In genomic region chr10:80341026-80341425, GRCm38 (mm10) we compare ENCODE assay signal across 17 mouse cellular contexts. TPM values are rescaled to one million over a fixed set of nuclear protein-coding genes. Genes with fewer than 3 reads are reported as not detected.
DNase-seq lines count a peak whose midpoint lies in the region; ATAC-seq and TF ChIP-seq lines count a peak whose summit lies in the region.
"Had no signal": no experiment of that assay in that cellular context is flagged by ENCODE, and none has a peak within 500 bp of the region (broad histone marks: within the 10 kb centered on the region; RNA-seq: fewer than 3 reads in every experiment).

No protein-coding gene starts in this region.

- H3K9me3 ChIP-seq in forebrain, embryonic 12.5 days, result no peaks in the 10 kb centered on the region
- no peaks in the 10 kb centered on the region for H3K9me3 ChIP-seq in forebrain, postnatal 0 days (ENCODE audit: low read length)
- no peaks in the 10 kb centered on the region for H3K9me3 ChIP-seq in midbrain, embryonic 11.5 days (ENCODE audit: control insufficient read depth, low read length)
- H3K9me3 ChIP-seq in midbrain, postnatal 0 days (ENCODE audit: low read length), result no peaks in the 10 kb centered on the region
- H3K9me3 ChIP-seq in neural tube, embryonic 15.5 days (replicated peaks), result no peaks in the 10 kb centered on the region
- H3K9me3 ChIP-seq: embryonic facial prominence, embryonic 12.5 days; kidney, embryonic 15.5 days; limb, embryonic 12.5 days; midbrain, embryonic 15.5 days had no signal

- no peak overlapping the region for H3K4me2 ChIP-seq in forebrain, embryonic 12.5 days
- H3K4me2 ChIP-seq in forebrain, postnatal 0 days (ENCODE audit: low read depth), result no peak overlapping the region
- no peak overlapping the region for H3K4me2 ChIP-seq in midbrain, embryonic 11.5 days
- no peak overlapping the region for H3K4me2 ChIP-seq in midbrain, postnatal 0 days (ENCODE audit: low read depth, low read length, poor library complexity, severe bottlenecking)
- H3K4me2 ChIP-seq in neural tube, embryonic 15.5 days, result no peak overlapping the region

- TF ChIP-seq CTCF in forebrain, postnatal 0 days (IDR thresholded peaks at IDR 0.05; ENCODE audit: low read depth), result no peak
- no peak for TF ChIP-seq CTCF in midbrain, postnatal 0 days (IDR thresholded peaks at IDR 0.05)

- ATAC-seq in forebrain, embryonic 12.5 days (ENCODE audit: low FRiP score), result no peak
- ATAC-seq in forebrain, postnatal 0 days, result no peak
- no peak for ATAC-seq in midbrain, embryonic 11.5 days (ENCODE audit: low FRiP score)
- ATAC-seq in midbrain, postnatal 0 days (ENCODE audit: low FRiP score), result no peak
- ATAC-seq in neural tube, embryonic 15.5 days (ENCODE audit: low FRiP score), result no peak
- ATAC-seq: midbrain, embryonic 15.5 days had no signal

- no peak overlapping the region for H3K9ac ChIP-seq in forebrain, embryonic 12.5 days
- no peak overlapping the region for H3K9ac ChIP-seq in forebrain, postnatal 0 days
- H3K9ac ChIP-seq in midbrain, embryonic 11.5 days (ENCODE audit: low read length), result no peak overlapping the region
- H3K9ac ChIP-seq in midbrain, postnatal 0 days (replicated peaks; ENCODE audit: low read length, poor library complexity, severe bottlenecking), result no peak overlapping the region
- no peak overlapping the region for H3K9ac ChIP-seq in neural tube, embryonic 15.5 days (replicated peaks)
- H3K9ac ChIP-seq: embryonic facial prominence, embryonic 12.5 days; kidney, embryonic 15.5 days; limb, embryonic 12.5 days; midbrain, embryonic 15.5 days had no signal

- no peak for DNase-seq in forebrain, postnatal 0 days
- peak; percentile 10 for DNase-seq in kidney, adult 18-20 months
- DNase-seq in kidney, postnatal 25 days, result no peak
- DNase-seq in midbrain, embryonic 11.5 days (ENCODE audit: low spot score, missing footprints), result peak; percentile 88
- DNase-seq in midbrain, postnatal 0 days (ENCODE audit: low spot score), result no peak
- DNase-seq in layer of hippocampus, adult 9-11 months, result no peak
- DNase-seq: cerebellum, adult 9-10 months; gastrocnemius, postnatal 10 days; heart, adult 2 months; lung, adult 2 months; thymus, postnatal 14 days had no signal

- peaks cover 77% of the 10 kb centered on the region for H3K27me3 ChIP-seq in forebrain, embryonic 12.5 days
- H3K27me3 ChIP-seq in forebrain, postnatal 0 days (ENCODE audit: insufficient read depth, low read length), result peaks cover 57% of the 10 kb centered on the region
- peaks cover 59% of the 10 kb centered on the region for H3K27me3 ChIP-seq in midbrain, embryonic 11.5 days (ENCODE audit: control insufficient read depth, insufficient read depth, low read length)
- peaks cover 55% of the 10 kb centered on the region for H3K27me3 ChIP-seq in midbrain, postnatal 0 days (ENCODE audit: insufficient read depth, low read length)
- peaks cover 65% of the 10 kb centered on the region for H3K27me3 ChIP-seq in neural tube, embryonic 15.5 days (replicated peaks)

- no peak overlapping the region for H3K27ac ChIP-seq in forebrain, embryonic 12.5 days
- H3K27ac ChIP-seq in forebrain, postnatal 0 days (ENCODE audit: low read depth, low read length), result no peak overlapping the region
- no peak overlapping the region for H3K27ac ChIP-seq in midbrain, embryonic 11.5 days (ENCODE audit: low read depth, low read length)
- no peak overlapping the region for H3K27ac ChIP-seq in midbrain, postnatal 0 days (ENCODE audit: low read depth, low read length)
- H3K27ac ChIP-seq in neural tube, embryonic 15.5 days (replicated peaks), result no peak overlapping the region
- H3K27ac ChIP-seq: embryonic facial prominence, embryonic 12.5 days; heart, adult 2 months; kidney, embryonic 15.5 days; limb, embryonic 12.5 days; midbrain, embryonic 15.5 days had no signal

- peaks cover 30% of the 10 kb centered on the region for H3K4me1 ChIP-seq in forebrain, embryonic 12.5 days
- peaks cover 7% of the 10 kb centered on the region; the same call in 1 of the 2 replicates for H3K4me1 ChIP-seq in forebrain, postnatal 0 days (ENCODE audit: insufficient read depth)
- H3K4me1 ChIP-seq in midbrain, embryonic 11.5 days (ENCODE audit: control insufficient read depth, insufficient read depth, low read length), result peaks cover 19% of the 10 kb centered on the region
- H3K4me1 ChIP-seq in midbrain, postnatal 0 days (ENCODE audit: insufficient read depth, low read length), result 0 out of 2 replicates have a peak, but pooled peaks cover 2% of the 10 kb centered on the region
- peaks cover 24% of the 10 kb centered on the region for H3K4me1 ChIP-seq in neural tube, embryonic 15.5 days

- H3K4me3 ChIP-seq in forebrain, embryonic 12.5 days (replicated peaks), result 0 out of 2 replicates have a peak overlapping the region, but pooled peaks have one; percentile 38
- H3K4me3 ChIP-seq in forebrain, postnatal 0 days (ENCODE audit: low read depth, low read length), result no peak overlapping the region
- H3K4me3 ChIP-seq in midbrain, embryonic 11.5 days (ENCODE audit: low read depth, low read length), result no peak overlapping the region; the same call in 1 of the 2 replicates
- H3K4me3 ChIP-seq in midbrain, postnatal 0 days (ENCODE audit: low read depth, low read length), result no peak overlapping the region
- 0 out of 2 replicates have a peak overlapping the region, but pooled peaks have one; percentile 4 for H3K4me3 ChIP-seq in neural tube, embryonic 15.5 days (replicated peaks)

- H3K36me3 ChIP-seq in forebrain, embryonic 12.5 days (replicated peaks), result no peaks in the 10 kb centered on the region
- no peaks in the 10 kb centered on the region for H3K36me3 ChIP-seq in forebrain, postnatal 0 days (ENCODE audit: insufficient read depth)
- H3K36me3 ChIP-seq in midbrain, embryonic 11.5 days (ENCODE audit: control insufficient read depth, insufficient read depth, low read length), result no peaks in the 10 kb centered on the region
- no peaks in the 10 kb centered on the region for H3K36me3 ChIP-seq in midbrain, postnatal 0 days (ENCODE audit: insufficient read depth, low read length)
- H3K36me3 ChIP-seq in neural tube, embryonic 15.5 days, result no peaks in the 10 kb centered on the region
- H3K36me3 ChIP-seq: embryonic facial prominence, embryonic 12.5 days; kidney, embryonic 15.5 days; limb, embryonic 12.5 days; midbrain, embryonic 15.5 days had no signal

- 9% methylated on average over 21 of the region's 21 CpGs for WGBS in forebrain, embryonic 12.5 days
- 16% methylated on average over 21 of the region's 21 CpGs for WGBS in forebrain, postnatal 0 days
- WGBS in midbrain, embryonic 11.5 days, result 10% methylated on average over 21 of the region's 21 CpGs
- WGBS in midbrain, postnatal 0 days, result 11% methylated on average over 21 of the region's 21 CpGs
- WGBS in neural tube, embryonic 15.5 days, result 17% methylated on average over 21 of the region's 21 CpGs

RNA-seq across cellular contexts. Expression of gene Adamtsl5, which starts 7.2 kb away (rescaled TPM):
- 0.17 and 0.55 TPM in 2 replicates for polyA plus RNA-seq in forebrain, embryonic 12.5 days (2016; fragmentation: Nextera tagmentation; extraction: Ambion mirVana)
- 0.31 and 0.33 TPM in 2 replicates for total RNA-seq in forebrain, postnatal 0 days (2014; rRNA removed)
- polyA plus RNA-seq in forebrain, postnatal 0 days (2015; fragmentation: Nextera tagmentation; extraction: Ambion mirVana), result 0.70 and 0.81 TPM in 2 replicates
- 0.11 and 0.31 TPM in 2 replicates for polyA plus RNA-seq in midbrain, embryonic 11.5 days (2014; fragmentation: Nextera tagmentation; extraction: Ambion mirVana)
- 0.71 and 0.77 TPM in 2 replicates for total RNA-seq in midbrain, postnatal 0 days (2014; rRNA removed)
- polyA plus RNA-seq in midbrain, postnatal 0 days (2015; fragmentation: Nextera tagmentation; extraction: Ambion mirVana), result 0.62 and 0.71 TPM in 2 replicates
- polyA plus RNA-seq in neural tube, embryonic 15.5 days (2015; fragmentation: Nextera tagmentation; extraction: Ambion mirVana), result 1.6 and 3.6 TPM in 2 replicates

RNA-seq across cellular contexts. Expression of gene Reep6, which starts 11.3 kb away (rescaled TPM):
- 4.1 and 4.4 TPM in 2 replicates for polyA plus RNA-seq in forebrain, embryonic 12.5 days (2016; fragmentation: Nextera tagmentation; extraction: Ambion mirVana)
- 1.8 and 2.7 TPM in 2 replicates for total RNA-seq in forebrain, postnatal 0 days (2014; rRNA removed)
- polyA plus RNA-seq in forebrain, postnatal 0 days (2015; fragmentation: Nextera tagmentation; extraction: Ambion mirVana), result 5.1 and 6.4 TPM in 2 replicates
- polyA plus RNA-seq in midbrain, embryonic 11.5 days (2014; fragmentation: Nextera tagmentation; extraction: Ambion mirVana), result 4.0 and 4.5 TPM in 2 replicates
- total RNA-seq in midbrain, postnatal 0 days (2014; rRNA removed), result 3.8 and 5.3 TPM in 2 replicates
- polyA plus RNA-seq in midbrain, postnatal 0 days (2015; fragmentation: Nextera tagmentation; extraction: Ambion mirVana), result 7.0 and 7.8 TPM in 2 replicates
- polyA plus RNA-seq in neural tube, embryonic 15.5 days (2015; fragmentation: Nextera tagmentation; extraction: Ambion mirVana), result 4.3 and 7.3 TPM in 2 replicates

RNA-seq across cellular contexts. Expression of gene Pcsk4, which starts 11.7 kb away (rescaled TPM):
- 3.7 and 3.8 TPM in 2 replicates for polyA plus RNA-seq in forebrain, embryonic 12.5 days (2016; fragmentation: Nextera tagmentation; extraction: Ambion mirVana)
- total RNA-seq in forebrain, postnatal 0 days (2014; rRNA removed), result 3.4 and 3.8 TPM in 2 replicates
- 7.4 TPM in 2 replicates for polyA plus RNA-seq in forebrain, postnatal 0 days (2015; fragmentation: Nextera tagmentation; extraction: Ambion mirVana)
- polyA plus RNA-seq in midbrain, embryonic 11.5 days (2014; fragmentation: Nextera tagmentation; extraction: Ambion mirVana), result 1.5 and 1.8 TPM in 2 replicates
- total RNA-seq in midbrain, postnatal 0 days (2014; rRNA removed), result 5.2 and 7.5 TPM in 2 replicates
- polyA plus RNA-seq in midbrain, postnatal 0 days (2015; fragmentation: Nextera tagmentation; extraction: Ambion mirVana), result 12.6 and 14.6 TPM in 2 replicates
- 5.6 and 8.2 TPM in 2 replicates for polyA plus RNA-seq in neural tube, embryonic 15.5 days (2015; fragmentation: Nextera tagmentation; extraction: Ambion mirVana)

RNA-seq across cellular contexts. Expression of gene Plk5, which starts 15.2 kb away (rescaled TPM):
- polyA plus RNA-seq in forebrain, embryonic 12.5 days (2016; fragmentation: Nextera tagmentation; extraction: Ambion mirVana), result 0.23 and 0.40 TPM in 2 replicates
- 8.3 and 12.9 TPM in 2 replicates for total RNA-seq in forebrain, postnatal 0 days (2014; rRNA removed)
- 4.6 and 7.4 TPM in 2 replicates for polyA plus RNA-seq in forebrain, postnatal 0 days (2015; fragmentation: Nextera tagmentation; extraction: Ambion mirVana)
- 0.05 and 0.22 TPM in 2 replicates for polyA plus RNA-seq in midbrain, embryonic 11.5 days (2014; fragmentation: Nextera tagmentation; extraction: Ambion mirVana)
- 17.5 and 23.1 TPM in 2 replicates for total RNA-seq in midbrain, postnatal 0 days (2014; rRNA removed)
- polyA plus RNA-seq in midbrain, postnatal 0 days (2015; fragmentation: Nextera tagmentation; extraction: Ambion mirVana), result 12.5 and 12.8 TPM in 2 replicates
- 3.9 and 6.1 TPM in 2 replicates for polyA plus RNA-seq in neural tube, embryonic 15.5 days (2015; fragmentation: Nextera tagmentation; extraction: Ambion mirVana)
- total RNA-seq: gastrocnemius, postnatal 10 days had no signal

RNA-seq across cellular contexts. Expression of gene 2310011J03Rik, which starts 20.7 kb away (rescaled TPM):
- 42.6 and 44.4 TPM in 2 replicates for polyA plus RNA-seq in forebrain, embryonic 12.5 days (2016; fragmentation: Nextera tagmentation; extraction: Ambion mirVana)
- 19.2 and 22.8 TPM in 2 replicates for total RNA-seq in forebrain, postnatal 0 days (2014; rRNA removed)
- 32.4 and 35.6 TPM in 2 replicates for polyA plus RNA-seq in forebrain, postnatal 0 days (2015; fragmentation: Nextera tagmentation; extraction: Ambion mirVana)
- 36.2 and 40.8 TPM in 2 replicates for polyA plus RNA-seq in midbrain, embryonic 11.5 days (2014; fragmentation: Nextera tagmentation; extraction: Ambion mirVana)
- total RNA-seq in midbrain, postnatal 0 days (2014; rRNA removed), result 15.6 and 23.1 TPM in 2 replicates
- 26.5 and 29.6 TPM in 2 replicates for polyA plus RNA-seq in midbrain, postnatal 0 days (2015; fragmentation: Nextera tagmentation; extraction: Ambion mirVana)
- polyA plus RNA-seq in neural tube, embryonic 15.5 days (2015; fragmentation: Nextera tagmentation; extraction: Ambion mirVana), result 26.9 and 36.6 TPM in 2 replicates

Comparison
In these comparisons a context has a peak if more than half of its experiments do, and no peak if none do; other contexts are left out.
1. H3K4me3 ChIP-seq: peak in forebrain, embryonic 12.5 days (single experiment) and neural tube, embryonic 15.5 days (single experiment); none in forebrain, postnatal 0 days (single experiment), midbrain, embryonic 11.5 days (single experiment) and midbrain, postnatal 0 days (single experiment).
2. DNase-seq: peak in kidney, adult 18-20 months (single experiment) and midbrain, embryonic 11.5 days (single experiment); none in forebrain, postnatal 0 days (single experiment), kidney, postnatal 25 days (0 of 2), midbrain, postnatal 0 days (single experiment) and layer of hippocampus, adult 9-11 months (single experiment).